Mouse (Mus musculus) hematopoietic multipotent progenitor cell, adult 10-12 weeks (in vitro differentiated cells): ENCODE data around the gene Pax4. TPM values are rescaled to one million over a fixed set of nuclear protein-coding genes. Genes with fewer than 3 reads are reported as not detected.

Experiments
- polyA plus RNA-seq: library from polyadenylated mRNA; stranded (reverse); fragments of >175 nt; gene quantifications from 2 replicates; pipeline ENCODE4 v1.2.3, GENCODE M21; 2012; ENCODE audit warnings: low replicate concordance

The Pax4 gene
- polyA plus RNA-seq = not detected in 2 replicates

GRCm38 (mm10) chr6:28449253-28449652 is at the start of gene Pax4:
Gene Pax4 (minus strand): TSS chr6:28449353.

GRCm38 (mm10) chr6:28474839-28475238 is 25.7 kb upstream of the Pax4 start, which contains the start of gene Snd1:
Gene Snd1 (plus strand): TSS chr6:28475139.

DNA sequence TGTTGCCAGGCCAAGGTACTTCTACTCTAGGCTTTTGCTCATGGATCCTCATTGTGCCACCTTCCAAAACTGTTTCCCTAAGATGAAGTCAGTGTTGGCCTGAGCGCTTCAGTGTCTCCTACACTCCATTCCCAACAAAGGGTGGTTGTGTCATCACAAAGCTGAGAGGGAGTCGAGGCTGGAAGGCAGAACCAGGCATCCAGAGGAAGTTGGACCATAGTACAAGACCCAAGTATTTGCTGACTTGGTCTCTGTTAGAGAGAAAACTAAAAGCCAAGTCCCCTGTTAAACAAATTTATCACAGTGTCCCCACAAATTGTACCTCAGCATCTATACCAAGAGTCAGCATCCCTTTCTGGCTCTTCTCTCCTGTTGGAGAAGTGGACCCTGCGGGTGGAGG is 20.9 kb downstream of the Pax4 start, which contains the start of gene Gcc1:
Gene Gcc1 (minus strand): TSS at position 101 of the 400 bp plus-strand sequence.

DNA sequence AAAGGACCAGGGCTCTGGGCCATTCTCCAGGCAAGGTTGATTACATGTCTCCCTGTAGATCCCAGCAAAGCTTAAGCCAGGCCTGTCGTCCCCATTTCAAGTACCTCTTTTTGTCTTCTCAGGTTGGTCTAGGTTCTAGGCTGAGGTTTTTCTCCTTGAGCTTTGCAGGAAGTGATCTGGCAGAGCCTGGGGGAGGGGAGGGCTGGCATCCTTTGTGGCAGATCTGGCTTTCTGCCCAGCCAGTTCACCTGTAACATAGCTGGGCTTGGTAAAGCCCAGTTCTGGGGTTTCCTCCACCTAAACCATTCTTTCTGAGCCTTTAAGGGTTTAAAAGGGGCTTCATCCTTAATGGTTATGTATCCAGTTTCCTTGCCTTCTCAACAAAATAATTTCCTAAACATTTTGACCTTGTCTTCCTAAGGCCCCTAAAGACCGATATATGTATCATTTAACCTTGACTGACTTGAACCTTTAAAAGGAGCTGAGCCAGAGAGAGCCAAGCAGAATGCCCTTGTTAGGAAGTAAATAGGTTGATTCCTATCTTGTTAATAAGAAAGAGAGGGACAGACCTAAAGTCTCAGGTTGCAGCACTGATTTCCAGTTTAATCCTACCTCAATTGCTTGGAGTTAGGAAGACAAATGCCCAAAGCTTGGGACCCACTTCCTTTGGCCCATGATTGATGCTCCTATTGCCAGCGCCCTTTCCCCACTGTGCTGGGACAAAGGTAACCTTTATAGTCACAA is 21.9 kb downstream of the Pax4 start, which contains the start of gene Fscn3:
Gene Fscn3 (plus strand): TSS at position 694 of the 744 bp plus-strand sequence.

GRCm38 (mm10) chr6:28423313-28423712 is 25.8 kb downstream of the Pax4 start, which contains the start of gene Arf5:
Gene Arf5 (plus strand): TSS chr6:28423560.

DNA sequence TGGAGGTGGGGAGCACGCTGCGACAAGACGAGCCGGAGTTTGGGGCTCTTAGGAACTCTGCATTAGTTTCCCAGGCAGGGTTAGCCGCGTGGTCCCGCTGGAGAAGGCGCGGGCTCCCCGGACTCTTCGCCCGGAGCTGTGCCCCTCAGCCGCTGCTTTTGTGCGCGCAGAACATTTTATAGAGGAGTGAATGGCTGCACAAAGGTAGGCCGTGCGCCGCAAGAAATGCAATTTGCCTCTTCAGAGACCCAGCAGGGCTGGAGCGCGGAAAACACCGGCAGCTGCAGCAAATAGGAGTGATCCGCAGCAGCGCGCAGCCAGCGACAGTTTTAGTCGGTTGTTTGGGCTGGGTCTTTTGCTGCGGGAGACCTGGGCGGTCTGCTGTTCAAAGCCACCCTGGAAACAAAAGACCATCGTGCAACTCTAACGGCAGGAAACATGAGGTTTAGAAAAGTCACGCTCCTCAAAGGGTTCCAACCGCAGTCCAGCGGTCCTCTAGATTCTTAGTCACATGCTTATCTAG is 51.4 kb downstream of the Pax4 start, which contains the start of gene Zfp800:
Gene Zfp800 (minus strand): TSS at position 325 of the 523 bp plus-strand sequence.

Other genes starting within 250 kb of the Pax4 start
- gene Zfp800, start 51.3 kb downstream of the Pax4 start, polyA plus RNA-seq = 41.0 and 47.4 TPM in 2 replicates
- 558 and 1,253 TPM in 2 replicates for gene Arf5, start 25.8 kb downstream of the Pax4 start, polyA plus RNA-seq
- not detected in 2 replicates for gene Fscn3, start 21.6 kb downstream of the Pax4 start, polyA plus RNA-seq
- gene Gcc1, start 21.0 kb downstream of the Pax4 start, polyA plus RNA-seq = 12.5 and 21.7 TPM in 2 replicates
- gene Snd1, start 25.8 kb upstream of the Pax4 start, polyA plus RNA-seq = 46.6 and 61.0 TPM in 2 replicates